Mouse (Mus musculus) spleen, embryonic (tissue): ENCODE data around the gene Cpeb3.

Experiments
- CTCF ChIA-PET: fragments of 350-600 bp; sonication (Branson Sonifier 250); formaldehyde crosslinking; loops from one replicate; lab custom pipeline; 2022; lab: Charles Lee

Cpeb3 gene

GRCm38 (mm10) chr19:37207303-37208175 is 862 bp downstream of the Cpeb3 start, which contains the start of gene March5:
Gene March5, plus strand, starts transcription at chr19:37207543.
- CTCF ChIA-PET, result interaction anchor here (0.5 kb wide), 1 partner anchor 227 kb away, joined by 9 read pairs; no protein-coding TSS in a partner anchor

- CTCF ChIA-PET, result interaction anchor here (0.5 to 0.7 kb wide), 2 partner anchors 15 to 226 kb away, joined by 4 to 9 read pairs; no protein-coding TSS in a partner anchor
Observed at GRCm38 (mm10) chr19:37206641-37207302, 1.6 kb downstream of the Cpeb3 start.

GRCm38 (mm10) chr19:37205155-37205554 is 3.2 kb downstream of the Cpeb3 start:
- CTCF ChIA-PET, result interaction anchor here (0.7 kb wide), 1 partner anchor 11 kb away, joined by 3 read pairs; no protein-coding TSS in a partner anchor

GRCm38 (mm10) chr19:37203371-37203770 is 5.0 kb downstream of the Cpeb3 start:
- CTCF ChIA-PET, result no interaction called here

GRCm38 (mm10) chr19:37199889-37200288 is 8.5 kb downstream of the Cpeb3 start:
- CTCF ChIA-PET, result interaction anchor here (0.6 kb wide), 1 partner anchor 395 kb away, joined by 3 read pairs; no protein-coding TSS in a partner anchor

- CTCF ChIA-PET, result no interaction called here
Observed at GRCm38 (mm10) chr19:37198165-37198880, 10.1 kb downstream of the Cpeb3 start.

- CTCF ChIA-PET, result no interaction called here
Observed at GRCm38 (mm10) chr19:37192475-37193058, 15.8 kb downstream of the Cpeb3 start.

GRCm38 (mm10) chr19:37188366-37188948 is 19.9 kb downstream of the Cpeb3 start:
- CTCF ChIA-PET, result no interaction called here

GRCm38 (mm10) chr19:37177819-37178708 is 30.3 kb downstream of the Cpeb3 start:
- CTCF ChIA-PET, result no interaction called here

- CTCF ChIA-PET, result interaction anchor here (0.6 kb wide), 1 partner anchor 96 kb away, joined by 4 read pairs; no protein-coding TSS in a partner anchor
Observed at GRCm38 (mm10) chr19:37176879-37177462, 31.4 kb downstream of the Cpeb3 start.

- CTCF ChIA-PET, result no interaction called here
Observed at GRCm38 (mm10) chr19:37175919-37176318, 32.5 kb downstream of the Cpeb3 start.

- CTCF ChIA-PET, result no interaction called here
Observed at GRCm38 (mm10) chr19:37175436-37175805, 33.0 kb downstream of the Cpeb3 start.

GRCm38 (mm10) chr19:37174716-37175435 is 33.5 kb downstream of the Cpeb3 start:
- CTCF ChIA-PET, result no interaction called here

- CTCF ChIA-PET, result no interaction called here
Observed at GRCm38 (mm10) chr19:37174116-37174715, 34.2 kb downstream of the Cpeb3 start.

- CTCF ChIA-PET, result no interaction called here
Observed at GRCm38 (mm10) chr19:37173331-37174115, 34.9 kb downstream of the Cpeb3 start.

- CTCF ChIA-PET, result no interaction called here
Observed at GRCm38 (mm10) chr19:37172566-37173130, 35.8 kb downstream of the Cpeb3 start.

GRCm38 (mm10) chr19:37172096-37172495 is 36.3 kb downstream of the Cpeb3 start:
- CTCF ChIA-PET, result interaction anchor here (0.6 kb wide), 1 partner anchor 8 kb away, joined by 3 read pairs; no protein-coding TSS in a partner anchor
